Mouse (Mus musculus) left cerebral cortex, adult 11 months (tissue): ENCODE measurements around the gene Smdt1.

ENCODE experiments used
- DNase-seq: peaks from one replicate; pipeline ENCODE4 v3.0.0; 2022; ENCODE audit warnings: low spot score

Gene Smdt1

DNA sequence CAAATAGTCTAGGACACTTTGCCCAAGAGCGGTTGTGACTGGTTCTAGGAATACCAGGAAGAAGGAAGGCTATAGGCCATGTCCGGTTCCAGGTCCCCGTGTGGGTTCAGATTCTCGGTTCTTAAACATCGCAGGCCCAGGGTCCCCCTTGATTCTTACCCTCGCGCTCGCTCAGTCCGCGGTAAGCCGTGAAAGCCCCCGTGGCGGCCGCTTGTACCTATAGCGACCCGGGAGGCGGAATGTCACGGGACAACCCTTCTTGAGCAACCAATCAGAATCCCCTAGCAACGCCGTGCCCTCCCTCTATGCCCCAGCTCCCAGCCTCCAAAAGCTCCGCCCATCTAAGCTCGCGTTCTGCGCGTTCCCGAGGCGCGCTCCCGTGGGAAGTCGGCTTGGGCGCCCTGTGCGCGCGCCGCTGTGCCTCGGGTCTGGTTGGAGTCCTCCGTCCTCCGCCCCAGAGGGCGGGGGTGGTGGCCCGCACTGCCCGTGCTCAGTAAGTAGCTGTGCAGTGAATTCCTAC, at the start of gene Smdt1, which contains the start of the genes Naga and Pheta2:
Smdt1 (plus strand) TSS at position 367 of the 520 bp plus-strand sequence.
Naga (minus strand) TSS at position 333 of the 520 bp plus-strand sequence.
Pheta2 (plus strand) TSS at position 350 of the 520 bp plus-strand sequence.
- DNase-seq, result peak; percentile 89

DNA sequence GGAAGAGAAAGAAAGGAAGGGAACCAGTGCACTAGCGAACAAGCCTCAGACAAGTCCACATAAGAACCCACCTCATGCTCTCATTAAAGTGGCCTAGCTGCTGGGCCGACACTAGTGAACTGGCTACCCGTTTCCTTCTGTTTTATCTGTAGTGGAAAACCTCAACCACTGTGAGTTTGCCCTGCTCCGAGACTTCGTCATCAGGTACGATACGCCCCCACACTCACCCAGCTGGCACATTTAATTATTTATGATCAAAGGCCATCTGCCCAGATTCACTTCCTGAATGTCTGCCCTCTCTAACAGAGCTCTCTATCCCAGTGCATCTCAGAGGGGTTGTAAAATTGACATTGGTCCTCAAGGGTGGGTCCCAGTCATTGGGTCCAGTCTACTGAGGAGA, 48.5 kb upstream of the Smdt1 start:
- no peak for DNase-seq

DNA sequence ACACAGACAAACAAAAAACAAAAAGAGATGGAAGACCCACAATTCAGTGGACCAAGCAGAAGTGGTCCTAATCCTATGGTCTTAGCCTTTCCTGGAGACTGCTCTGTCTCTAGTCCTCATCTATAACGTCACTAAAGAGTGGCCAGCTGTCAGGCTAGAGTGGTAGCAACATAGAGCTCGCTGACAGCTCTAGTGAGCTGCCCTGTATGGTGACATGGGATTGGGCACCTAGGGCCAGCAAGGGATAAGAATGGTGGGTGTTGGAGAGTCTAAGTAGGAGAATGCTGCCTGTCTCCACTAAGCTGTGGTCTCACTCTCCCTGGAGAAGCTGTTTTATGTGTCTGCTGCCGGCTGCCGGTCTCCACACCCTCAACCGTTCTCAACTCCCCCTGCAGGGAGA, 45.9 kb upstream of the Smdt1 start:
- no peak for DNase-seq

DNA sequence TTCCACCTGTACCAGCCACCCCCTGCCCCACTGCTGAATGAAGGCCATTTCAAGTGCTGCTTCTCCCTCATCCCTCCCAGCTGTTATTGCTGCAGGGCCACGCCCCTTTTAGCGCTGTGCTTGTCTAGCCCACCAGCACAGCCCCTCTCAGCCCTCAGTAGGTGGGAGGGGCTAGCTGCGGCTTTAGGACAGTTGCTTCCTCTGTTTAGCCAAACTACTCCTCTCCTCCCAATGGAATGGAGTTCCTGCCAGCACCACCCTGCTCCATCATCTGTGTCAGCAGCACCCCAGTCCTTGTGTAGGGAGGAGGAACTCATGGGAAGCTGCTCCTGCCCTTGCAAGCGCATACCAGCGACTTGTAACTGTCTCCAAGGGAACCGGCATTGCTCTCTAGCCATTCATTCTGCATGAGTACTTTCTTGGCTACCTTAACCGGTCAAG, 45.5 kb upstream of the Smdt1 start:
- no peak for DNase-seq

DNA sequence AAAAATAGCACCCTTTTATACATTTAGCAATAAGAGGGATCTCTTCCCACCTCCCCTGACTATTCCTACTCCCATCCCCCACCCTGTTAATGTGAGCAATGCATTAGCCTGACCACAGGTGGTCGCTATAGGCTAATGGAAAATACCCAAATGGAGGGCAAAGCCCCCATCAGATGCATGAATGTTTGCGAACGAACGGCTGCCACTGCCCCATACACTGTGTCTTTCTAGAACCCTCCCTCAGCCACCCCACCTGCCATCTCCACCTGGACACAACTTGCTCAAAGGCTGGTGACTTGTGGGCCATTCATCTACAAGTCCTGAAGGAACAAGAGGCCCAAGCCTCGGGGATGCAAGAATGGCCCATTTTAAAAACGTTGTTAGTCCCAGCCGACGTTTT, 44.7 kb upstream of the Smdt1 start:
- no peak for DNase-seq

DNA sequence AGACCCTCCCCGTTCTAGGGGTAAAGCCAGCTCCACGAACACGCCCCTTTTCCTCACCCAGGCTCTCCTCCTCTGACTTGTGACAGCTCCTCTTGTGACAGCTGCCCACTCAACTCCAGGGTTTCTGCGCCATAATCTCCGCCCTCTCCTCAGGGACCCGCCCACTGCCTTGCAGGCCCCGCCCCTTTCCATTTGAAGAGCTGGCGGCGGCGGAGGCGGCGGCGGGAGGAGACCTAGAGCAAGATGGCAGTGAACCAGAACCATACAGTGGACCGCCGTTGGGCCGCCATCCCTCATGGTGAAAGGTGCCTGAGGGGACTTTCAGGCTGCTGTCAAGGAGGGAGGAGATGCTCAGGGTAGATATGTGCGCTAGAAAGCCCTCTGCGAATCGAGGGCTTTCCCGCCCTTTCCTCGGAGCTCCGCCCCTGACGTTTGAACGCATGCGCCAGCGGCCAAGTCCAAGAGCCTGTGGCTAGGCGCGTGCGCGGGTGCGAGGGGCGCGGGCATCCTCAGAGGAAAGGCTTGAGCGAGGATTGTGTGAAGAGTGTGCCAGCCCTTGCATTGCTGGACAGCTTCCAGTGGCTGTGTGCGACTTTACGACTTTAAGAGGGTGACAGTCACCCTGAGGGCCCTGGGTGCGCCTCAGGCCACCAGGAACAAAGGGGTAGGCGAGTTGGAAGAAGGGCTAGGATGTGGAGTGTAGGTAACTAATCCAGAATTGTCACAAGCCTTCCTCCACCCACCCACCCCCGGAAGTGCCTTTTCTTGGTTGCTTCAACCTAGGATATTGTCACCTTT, 39.8 kb upstream of the Smdt1 start, which contains the start of gene Wbp2nl:
Wbp2nl (plus strand) TSS at position 191 of the 798 bp plus-strand sequence.
- no peak for DNase-seq

DNA sequence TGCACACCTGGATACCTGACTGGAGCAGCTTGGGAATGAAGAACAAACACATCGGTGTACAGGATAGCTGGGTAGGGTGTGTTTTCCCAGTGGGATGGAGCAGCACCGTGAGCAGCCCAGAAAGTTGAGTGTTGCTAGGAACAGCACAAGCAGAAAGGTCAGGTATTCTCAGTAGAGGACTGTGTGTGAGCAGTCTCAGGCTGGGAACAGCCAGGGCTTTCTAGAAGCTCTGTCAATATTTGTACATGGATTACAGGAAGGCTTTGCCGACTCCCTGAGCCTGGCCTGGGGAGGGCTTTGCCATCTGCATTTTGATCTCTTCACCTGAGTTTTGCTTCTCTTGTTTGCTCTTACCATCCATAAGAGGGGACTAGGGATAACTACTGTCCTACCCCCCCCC, 31.7 kb upstream of the Smdt1 start:
- no peak for DNase-seq

DNA sequence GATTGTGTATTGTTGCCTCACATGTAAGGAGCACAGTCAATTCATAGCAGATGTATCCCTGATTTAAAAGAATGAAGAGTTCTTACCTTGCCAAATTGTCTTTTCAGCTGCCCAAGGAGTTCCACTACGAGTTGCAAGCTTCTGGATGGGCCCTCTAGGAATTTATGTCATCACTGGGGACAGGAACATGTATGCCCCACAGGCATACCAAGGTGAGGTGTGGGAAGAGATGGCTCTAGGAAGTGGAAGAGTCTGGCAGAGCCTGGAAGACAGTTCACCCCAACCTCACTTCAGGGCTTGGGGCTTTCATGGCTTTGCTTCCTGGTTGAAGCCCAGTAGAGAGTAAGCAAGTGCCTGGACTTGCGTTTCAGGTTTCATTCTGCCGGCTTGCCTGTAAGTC, 30.3 kb upstream of the Smdt1 start:
- DNase-seq, result no peak

DNA sequence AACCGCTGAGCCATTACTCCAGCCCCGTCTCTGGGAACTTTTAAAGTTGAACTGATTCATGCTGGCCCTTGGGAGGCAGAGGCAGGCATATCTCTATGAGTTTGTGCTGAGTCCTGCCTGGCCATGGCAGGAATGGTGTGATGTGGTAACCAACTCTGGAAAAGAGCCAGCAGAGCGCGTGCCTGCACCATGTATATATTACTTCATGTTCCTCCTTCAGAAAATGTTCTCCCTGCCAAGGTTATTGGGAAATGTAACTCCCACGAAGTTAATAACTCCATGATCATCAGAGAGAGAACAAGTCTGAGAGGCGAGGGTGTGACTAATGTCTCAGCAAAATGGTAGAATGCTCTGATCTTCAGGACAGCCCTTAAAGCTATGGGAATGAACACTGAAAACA, 20.9 kb upstream of the Smdt1 start:
- DNase-seq, result no peak

DNA sequence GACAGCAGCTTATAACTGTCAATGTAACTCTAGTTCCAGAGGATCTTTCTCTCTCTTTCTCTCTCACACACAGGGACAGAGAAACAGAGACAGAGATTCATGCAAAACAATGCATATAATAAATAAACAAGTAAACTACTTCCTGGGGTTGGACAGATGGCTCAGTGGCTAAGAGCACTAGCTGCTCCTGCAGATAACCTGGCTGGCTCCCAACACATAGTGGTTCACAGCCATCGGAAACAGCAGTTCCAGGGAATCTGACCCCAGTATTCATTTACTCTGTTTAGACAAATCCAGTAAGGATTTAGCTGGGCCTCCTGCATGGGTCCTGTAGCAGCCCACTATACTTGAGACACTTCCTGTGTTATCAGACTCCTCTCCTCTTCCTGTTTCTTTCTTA, 19.1 kb upstream of the Smdt1 start:
- DNase-seq, result no peak

DNA sequence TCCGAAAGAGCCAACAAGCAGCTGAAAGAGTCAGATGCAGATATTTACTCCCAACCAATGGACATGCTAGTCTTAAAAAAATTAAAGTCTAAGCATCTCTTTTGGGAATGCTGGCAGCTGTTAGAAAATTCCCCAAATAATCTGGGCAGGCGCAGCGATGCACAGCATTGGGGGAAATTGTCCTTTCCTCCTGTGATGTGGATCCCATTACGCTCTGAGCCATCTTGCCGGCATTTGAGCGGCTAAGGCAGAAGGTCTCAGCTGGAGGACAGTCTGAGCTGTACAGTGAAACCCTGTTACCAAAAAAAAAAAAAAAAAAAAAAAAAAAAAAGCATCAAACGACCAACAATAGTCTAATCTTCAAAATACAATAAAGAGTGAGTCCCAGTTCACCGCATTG, 16.6 kb upstream of the Smdt1 start:
- no peak for DNase-seq

DNA sequence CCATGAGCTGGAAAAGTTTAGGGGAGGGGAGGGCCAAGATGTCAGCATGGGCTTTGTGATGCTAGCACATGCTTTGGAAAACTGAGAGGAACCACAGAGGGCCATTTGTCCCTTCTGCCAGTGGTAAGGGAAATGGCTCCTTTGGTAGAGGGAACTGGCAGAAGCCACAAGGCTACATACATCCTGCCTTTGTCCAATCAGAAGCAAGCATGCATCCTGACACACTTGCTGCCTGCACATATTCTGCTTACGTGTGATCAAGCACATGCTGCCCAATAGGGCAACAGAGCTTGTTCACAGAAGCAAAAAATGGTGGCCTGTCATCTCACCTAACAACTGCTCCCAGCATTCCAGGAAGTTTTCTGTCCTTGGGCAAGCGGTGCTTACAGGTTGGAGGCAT, 13.4 kb upstream of the Smdt1 start:
- no peak for DNase-seq

DNA sequence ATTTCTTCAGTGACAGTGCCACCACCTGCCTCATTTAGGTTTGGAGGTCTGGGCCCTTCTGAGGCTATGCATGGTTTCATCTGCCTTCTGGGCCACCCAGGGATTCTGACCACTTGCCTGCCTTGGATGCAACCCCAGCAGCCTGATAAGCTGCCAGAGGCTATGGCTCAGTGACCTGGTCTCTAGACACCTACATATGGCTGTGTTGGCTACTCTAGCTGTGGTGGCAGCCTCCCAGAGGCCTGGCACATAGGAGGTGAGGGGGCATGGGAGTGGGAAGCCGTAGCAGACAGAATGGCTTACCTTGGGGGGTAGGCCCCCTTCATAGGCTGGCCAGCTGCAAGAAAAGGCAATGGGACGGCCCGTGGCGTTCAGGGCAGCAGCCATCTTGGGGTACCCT, 3.6 kb upstream of the Smdt1 start:
- no peak for DNase-seq

DNA sequence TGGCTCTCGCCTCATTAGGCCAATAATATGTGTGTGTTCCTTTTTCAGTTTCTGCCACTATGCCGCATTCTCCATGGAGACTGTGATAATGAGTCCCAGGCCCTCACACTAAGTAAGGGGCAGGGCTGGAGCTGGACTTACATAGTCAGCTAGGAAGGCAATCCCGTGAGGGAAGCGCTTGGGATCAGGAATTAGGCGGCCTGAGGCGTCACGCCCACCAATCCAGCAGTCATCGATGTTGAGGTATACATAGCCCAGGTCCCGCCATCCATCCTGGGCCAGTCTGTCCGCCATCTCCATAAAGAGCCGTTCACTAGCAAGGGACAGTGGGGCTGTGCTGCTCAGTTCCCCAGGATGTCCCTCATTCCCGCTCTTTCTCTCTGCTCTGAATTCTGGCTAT, 2.1 kb upstream of the Smdt1 start:
- no peak for DNase-seq

DNA sequence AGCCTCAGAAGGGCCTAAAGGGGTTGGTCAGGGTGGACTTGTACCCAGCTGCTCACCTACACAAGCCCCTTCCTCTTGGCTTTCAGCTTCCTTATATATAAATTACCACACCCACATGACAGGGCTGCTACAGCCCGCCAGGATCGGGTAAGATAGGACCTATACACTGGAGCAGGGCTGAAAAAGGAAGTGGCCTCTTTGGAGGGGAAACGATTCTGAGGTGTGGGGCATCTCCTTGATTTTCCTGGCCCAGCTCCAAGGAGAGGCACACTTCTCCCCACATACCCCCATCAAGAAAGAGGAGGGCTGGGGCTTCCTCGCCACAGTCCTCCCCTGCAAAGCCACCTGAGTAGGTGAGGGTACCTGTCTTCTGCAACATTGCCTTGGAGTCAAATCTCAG, 884 bp upstream of the Smdt1 start:
- DNase-seq, result no peak

DNA sequence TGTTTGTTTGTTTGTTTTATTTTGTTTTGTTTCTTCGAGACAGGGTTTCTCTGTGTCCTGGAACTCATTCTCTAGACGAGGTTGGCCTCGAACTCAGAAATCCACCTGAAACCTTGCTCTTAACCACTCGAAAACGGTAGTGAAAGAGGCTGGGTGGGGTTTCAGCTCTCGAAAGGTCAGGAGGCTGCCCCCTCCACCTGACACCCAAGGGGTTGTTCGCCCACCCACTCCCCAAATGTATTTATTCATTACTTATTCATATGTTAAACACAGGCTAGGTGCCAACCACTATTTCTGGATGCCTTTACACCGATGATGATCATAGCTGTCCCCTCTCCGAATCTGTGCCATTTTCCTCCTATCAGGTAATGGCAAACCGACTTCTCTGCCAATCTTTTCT, 391 bp downstream of the Smdt1 start:
- no peak for DNase-seq

DNA sequence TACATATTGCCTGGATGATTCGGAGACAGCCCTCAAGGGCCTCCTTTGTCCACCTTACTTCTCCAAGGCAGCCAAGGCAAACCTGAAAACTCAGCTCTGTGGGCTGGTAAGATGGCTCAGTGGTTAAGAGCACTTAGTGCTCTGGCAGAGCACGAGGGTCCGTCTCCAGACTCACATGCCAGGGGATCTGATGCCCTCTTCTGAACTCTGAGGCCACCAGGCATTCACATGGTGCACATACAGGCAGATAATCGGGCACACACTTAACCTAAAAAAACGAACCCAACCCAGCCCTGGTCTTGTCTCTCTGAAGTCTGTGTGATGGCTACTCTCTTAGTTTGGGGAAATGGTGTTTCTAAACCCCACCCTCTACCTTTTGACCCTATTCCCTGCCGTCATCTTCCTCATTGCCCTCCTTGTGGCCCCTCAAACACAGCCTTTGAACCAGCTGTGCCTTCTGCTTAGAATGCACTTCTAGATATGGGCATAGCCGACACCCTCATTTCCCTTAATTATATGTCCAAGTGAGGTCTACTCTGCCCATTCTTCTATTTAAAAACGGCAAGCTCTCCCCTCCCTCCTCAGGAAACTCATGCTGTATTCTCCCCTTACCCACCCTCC, 985 bp downstream of the Smdt1 start:
- no peak for DNase-seq

DNA sequence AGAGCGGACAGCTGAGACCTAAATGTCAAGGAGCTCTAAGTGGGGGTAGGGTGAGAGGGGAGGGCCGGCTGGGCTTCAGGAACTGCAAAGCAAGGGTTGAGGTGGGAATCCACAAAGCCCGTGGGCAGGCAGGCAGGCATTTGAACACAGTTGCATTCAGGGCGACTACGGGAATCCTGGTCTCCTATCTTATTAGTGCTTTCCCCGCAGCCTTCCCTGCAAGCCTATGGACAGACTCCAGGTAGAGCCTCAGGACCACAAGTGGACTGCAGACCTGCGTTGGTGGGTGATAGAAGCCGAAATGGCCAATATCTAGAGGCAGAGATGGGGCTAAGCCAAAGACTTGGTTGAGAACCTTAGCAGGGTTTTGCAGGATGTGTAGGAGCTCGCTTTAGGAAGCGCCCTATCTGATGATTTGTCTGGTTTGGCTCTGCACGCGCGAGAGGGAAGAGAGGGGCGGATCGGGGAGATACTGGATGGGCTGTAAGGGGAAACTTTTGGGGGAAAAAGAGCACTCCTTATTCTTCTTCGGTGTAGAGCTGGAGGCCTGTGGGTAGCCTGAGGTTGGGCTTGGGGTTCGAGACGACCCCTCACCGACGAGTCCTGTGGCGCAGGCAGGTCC, 1.8 kb downstream of the Smdt1 start:
- no peak for DNase-seq

DNA sequence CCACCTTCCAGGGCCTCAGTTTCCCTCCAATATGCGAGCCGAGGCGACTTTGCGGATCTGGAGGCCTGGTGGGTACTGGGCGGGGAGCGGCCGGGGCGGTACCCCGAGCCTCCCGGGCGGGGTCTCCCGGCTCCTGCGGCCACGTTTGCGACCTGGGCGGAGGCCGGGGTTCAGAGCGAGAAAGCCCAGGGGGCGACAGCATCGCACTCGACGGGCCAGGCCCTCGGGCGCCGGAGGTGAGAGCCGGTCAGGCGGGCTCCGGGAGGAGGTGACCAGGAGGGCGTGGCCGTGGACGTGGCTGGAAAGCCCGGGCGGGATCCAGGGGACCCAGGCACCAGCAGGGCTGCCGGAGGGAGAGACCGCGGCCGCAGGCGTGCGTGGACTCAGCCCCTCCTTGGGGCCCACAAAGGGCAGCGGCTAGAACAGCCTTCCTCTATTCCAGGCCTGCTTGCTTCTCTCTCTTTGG, 2.3 kb downstream of the Smdt1 start:
- DNase-seq, result no peak

DNA sequence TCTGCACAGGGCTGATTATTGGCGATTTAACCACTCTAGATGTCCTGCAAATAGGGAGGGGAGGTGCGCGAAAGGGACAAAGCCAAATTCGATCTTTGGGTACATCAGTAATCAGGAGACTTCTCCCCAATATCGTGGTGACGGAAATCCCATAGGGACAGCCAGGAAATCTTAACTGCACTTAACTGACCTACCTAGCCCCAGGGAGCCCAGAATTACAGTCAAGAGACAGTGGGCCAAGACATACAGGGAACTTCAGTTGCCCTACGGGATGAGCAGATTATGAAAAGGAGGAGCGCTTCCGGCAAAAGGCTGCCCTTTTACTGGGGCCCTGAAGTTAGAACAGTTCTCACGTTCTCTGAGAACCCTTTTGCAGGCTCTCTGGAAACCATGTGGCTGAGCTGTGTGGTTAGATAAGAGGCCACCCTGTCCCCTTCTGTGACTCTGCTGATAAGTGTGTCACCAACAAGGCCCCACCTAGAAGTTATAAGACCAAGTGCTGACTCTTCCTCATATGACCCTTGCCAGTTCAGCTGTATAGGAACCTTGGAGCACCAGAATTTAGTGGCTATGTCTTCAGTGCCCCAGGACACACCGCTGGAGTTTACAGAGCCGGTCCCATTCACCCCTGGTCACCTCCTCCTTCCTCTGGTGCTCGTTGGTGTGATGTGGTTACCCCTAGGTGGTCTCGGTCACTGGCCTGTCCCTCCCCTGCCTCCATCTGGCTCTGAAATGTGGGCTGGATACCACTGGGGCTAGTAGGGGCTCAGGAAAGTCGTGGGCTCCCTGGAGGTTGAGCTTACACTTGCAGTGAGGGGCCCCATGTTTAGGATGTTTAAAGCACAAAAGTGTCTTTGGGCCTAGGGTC, 3.1 kb downstream of the Smdt1 start:
- no peak for DNase-seq

DNA sequence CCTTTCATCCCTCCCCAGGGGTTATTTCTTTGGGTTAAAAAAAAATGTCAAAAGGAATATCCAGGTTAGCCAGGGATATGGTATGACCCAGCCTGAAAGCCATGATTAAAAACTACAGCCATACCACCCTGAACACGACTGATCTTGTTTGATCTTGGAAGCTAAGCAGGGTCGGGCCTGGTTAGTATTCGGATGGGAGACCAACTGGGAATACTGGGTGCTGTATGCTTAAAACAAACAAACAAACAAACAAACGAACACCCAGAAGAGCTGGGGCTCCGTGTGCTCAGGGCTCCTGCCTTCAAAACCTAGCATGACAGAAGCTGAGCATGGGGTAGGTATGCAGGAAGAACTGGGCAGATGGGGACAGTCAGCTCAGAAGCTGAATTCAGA, 3.8 kb downstream of the Smdt1 start:
- DNase-seq, result no peak
